Mouse (Mus musculus): ENCODE data around the gene Slc5a10. TPM values are rescaled to one million over a fixed set of nuclear protein-coding genes. Genes with fewer than 3 reads are reported as not detected.

Slc5a10 gene
- polyA plus RNA-seq, 1 experiment from 2014 or later, result not detected

- DNase-seq (ENCODE audit: low spot score), result peak; percentile 85
- WGBS, result under 1% methylated on average over 8 of the region's 8 CpGs
- Histone ChIP-seq H3K36me3 (no peaks in the 10 kb centered on the region), H3K27me3 (ENCODE audit: insufficient read depth, poor library complexity, severe bottlenecking) (peaks cover 34% of the 10 kb centered on the region; the same call in 1 of the 2 replicates), H3K4me3 (peak overlapping the region; percentile 33), H3K4me1 (replicated peaks) (peaks cover 50% of the 10 kb centered on the region), H3K9me3 (no peaks in the 10 kb centered on the region), H3K27ac (peak overlapping the region; percentile 70)
Observed at GRCm38 (mm10) chr11:61674839-61675159, 45.8 kb downstream of the Slc5a10 start.

DNA sequence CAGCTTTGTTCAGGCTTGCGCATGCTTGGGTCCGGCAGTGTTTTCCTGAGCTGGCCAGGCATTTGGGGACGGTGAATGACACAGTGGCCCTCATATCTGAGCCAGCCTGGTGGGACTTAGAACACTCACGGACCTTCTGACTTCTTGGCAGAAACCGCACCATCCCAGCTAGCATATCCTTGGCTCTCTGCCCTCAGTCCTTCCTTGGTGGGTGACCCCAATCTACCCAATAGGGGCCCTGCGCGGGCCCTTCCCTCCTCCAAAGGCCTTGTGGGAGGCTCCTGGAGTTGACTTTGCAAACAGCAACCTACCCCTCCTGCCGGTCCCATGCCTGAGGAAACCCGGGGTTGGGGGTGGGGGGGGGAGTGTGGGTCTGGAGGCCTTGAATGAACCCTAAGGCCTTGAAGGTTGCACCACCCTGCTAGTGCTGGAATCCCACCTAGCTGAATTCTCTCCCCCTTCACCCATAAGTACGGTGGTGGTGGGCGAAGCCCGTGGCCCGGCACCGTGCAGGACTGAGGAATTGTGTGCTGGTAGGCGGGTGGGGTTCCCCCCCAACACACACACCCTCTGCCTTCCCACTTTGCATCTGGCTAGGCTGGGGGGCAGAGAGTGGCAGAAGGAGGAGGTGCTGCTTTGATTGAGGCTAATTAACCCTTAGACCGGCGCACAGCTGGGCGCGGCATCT is 46.3 kb downstream of the Slc5a10 start:
- H3K4me1 ChIP-seq (replicated peaks), result peaks cover 45% of the 10 kb centered on the region

GRCm38 (mm10) chr11:61673686-61674085 is 46.9 kb downstream of the Slc5a10 start:
- Histone ChIP-seq H3K9me3 (no peaks in the 10 kb centered on the region), H3K27ac (no peak overlapping the region), H3K4me1 (replicated peaks) (peaks cover 43% of the 10 kb centered on the region), H3K27me3 (ENCODE audit: insufficient read depth, poor library complexity, severe bottlenecking) (peaks cover 40% of the 10 kb centered on the region; the same call in 1 of the 2 replicates), H3K4me3 (no peak overlapping the region), H3K36me3 (no peaks in the 10 kb centered on the region)
- peak; percentile 48 for DNase-seq (ENCODE audit: low spot score)
- 32% methylated on average over 8 of the region's 8 CpGs for WGBS

More for the DNA sequence above, 46.3 kb downstream of the Slc5a10 start:
- H3K27me3 ChIP-seq (ENCODE audit: insufficient read depth, poor library complexity, severe bottlenecking), result peaks cover 39% of the 10 kb centered on the region; the same call in 1 of the 2 replicates
- DNase-seq (ENCODE audit: low spot score), result no peak
- no peaks in the 10 kb centered on the region for H3K36me3 ChIP-seq
- WGBS, result 23% methylated on average over 19 of the region's 19 CpGs
- peak overlapping the region; percentile 63 for H3K27ac ChIP-seq
- H3K9me3 ChIP-seq, result no peaks in the 10 kb centered on the region
- peak overlapping the region; percentile 33 for H3K4me3 ChIP-seq

- no peaks in the 10 kb centered on the region for H3K36me3 ChIP-seq
- no peak for DNase-seq (ENCODE audit: low spot score)
- H3K27me3 ChIP-seq (ENCODE audit: insufficient read depth, poor library complexity, severe bottlenecking), result peaks cover 44% of the 10 kb centered on the region; the same call in 1 of the 2 replicates
- WGBS, result 62% methylated on average over 19 of the region's 19 CpGs
- peaks cover 49% of the 10 kb centered on the region for H3K4me1 ChIP-seq (replicated peaks)
- H3K27ac ChIP-seq, result peak overlapping the region; percentile 26; the same call in 1 of the 2 replicates
- no peak overlapping the region for H3K4me3 ChIP-seq
- no peaks in the 10 kb centered on the region for H3K9me3 ChIP-seq
Observed at GRCm38 (mm10) chr11:61671781-61672383, 48.7 kb downstream of the Slc5a10 start.

GRCm38 (mm10) chr11:61669492-61670490 is 50.8 kb downstream of the Slc5a10 start:
- no peaks in the 10 kb centered on the region for H3K9me3 ChIP-seq
- no peak overlapping the region for H3K4me3 ChIP-seq
- peaks cover 41% of the 10 kb centered on the region; the same call in 1 of the 2 replicates for H3K27me3 ChIP-seq (ENCODE audit: insufficient read depth, poor library complexity, severe bottlenecking)
- WGBS, result 84% methylated on average over 14 of the region's 14 CpGs
- H3K4me1 ChIP-seq (replicated peaks), result peaks cover 33% of the 10 kb centered on the region
- no peaks in the 10 kb centered on the region for H3K36me3 ChIP-seq
- no peak overlapping the region for H3K27ac ChIP-seq
- DNase-seq (ENCODE audit: low spot score), result no peak

DNA sequence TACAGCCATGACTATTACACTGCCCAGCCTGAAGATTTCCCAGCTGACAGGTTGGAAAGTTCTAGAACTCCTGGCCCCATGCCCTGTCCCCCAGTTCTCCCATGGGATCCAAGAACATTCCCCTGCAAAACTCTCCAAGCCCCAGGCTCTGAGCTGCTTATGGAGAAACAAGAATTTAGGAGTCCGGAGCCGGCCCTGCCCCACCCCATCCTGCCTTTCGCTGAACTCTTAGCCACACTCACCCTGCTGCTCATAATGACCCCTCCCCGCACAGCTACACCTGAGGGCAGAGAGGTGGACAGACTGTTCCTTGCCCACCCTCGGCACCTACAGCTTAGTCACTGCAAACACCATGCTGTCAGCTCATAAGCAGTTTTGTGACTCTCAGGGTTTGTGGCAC is 52.8 kb downstream of the Slc5a10 start:
- WGBS, result 80% methylated on average over 5 of the region's 5 CpGs

DNA sequence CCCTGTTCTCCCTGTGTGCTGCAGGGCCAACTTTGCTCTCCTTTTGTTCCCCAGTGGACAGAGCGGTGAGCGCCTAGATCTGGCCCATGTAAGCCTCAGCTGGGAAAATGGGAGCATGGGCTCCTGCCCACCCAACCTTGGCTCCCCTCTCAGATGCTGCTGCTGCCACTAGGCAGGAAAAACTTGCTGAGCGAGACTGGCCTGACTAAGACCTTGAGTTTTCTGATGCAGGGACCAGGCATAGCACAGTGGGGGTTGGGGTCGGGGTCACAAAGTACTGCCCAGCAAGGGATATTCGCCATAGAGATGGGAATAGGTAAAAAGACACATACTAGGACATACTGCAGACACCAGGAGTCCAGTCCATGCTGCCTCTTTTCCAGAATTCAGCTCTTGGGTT is 53.4 kb downstream of the Slc5a10 start:
- no peak for DNase-seq (ENCODE audit: low spot score)
- peaks cover 24% of the 10 kb centered on the region for H3K4me1 ChIP-seq (replicated peaks)
- 74% methylated on average over 5 of the region's 5 CpGs for WGBS
- no peak overlapping the region for H3K4me3 ChIP-seq
- no peaks in the 10 kb centered on the region for H3K36me3 ChIP-seq
- H3K27me3 ChIP-seq (ENCODE audit: insufficient read depth, poor library complexity, severe bottlenecking), result peaks cover 20% of the 10 kb centered on the region; the same call in 1 of the 2 replicates
- no peak overlapping the region for H3K27ac ChIP-seq
- H3K9me3 ChIP-seq, result no peaks in the 10 kb centered on the region

More for the DNA sequence above, 52.8 kb downstream of the Slc5a10 start:
- no peaks in the 10 kb centered on the region for H3K9me3 ChIP-seq
- H3K27ac ChIP-seq, result no peak overlapping the region
- H3K27me3 ChIP-seq (ENCODE audit: insufficient read depth, poor library complexity, severe bottlenecking), result peaks cover 25% of the 10 kb centered on the region; the same call in 1 of the 2 replicates
- H3K4me1 ChIP-seq (replicated peaks), result peaks cover 24% of the 10 kb centered on the region
- no peak overlapping the region for H3K4me3 ChIP-seq
- no peaks in the 10 kb centered on the region for H3K36me3 ChIP-seq
- DNase-seq (ENCODE audit: low spot score), result no peak

DNA sequence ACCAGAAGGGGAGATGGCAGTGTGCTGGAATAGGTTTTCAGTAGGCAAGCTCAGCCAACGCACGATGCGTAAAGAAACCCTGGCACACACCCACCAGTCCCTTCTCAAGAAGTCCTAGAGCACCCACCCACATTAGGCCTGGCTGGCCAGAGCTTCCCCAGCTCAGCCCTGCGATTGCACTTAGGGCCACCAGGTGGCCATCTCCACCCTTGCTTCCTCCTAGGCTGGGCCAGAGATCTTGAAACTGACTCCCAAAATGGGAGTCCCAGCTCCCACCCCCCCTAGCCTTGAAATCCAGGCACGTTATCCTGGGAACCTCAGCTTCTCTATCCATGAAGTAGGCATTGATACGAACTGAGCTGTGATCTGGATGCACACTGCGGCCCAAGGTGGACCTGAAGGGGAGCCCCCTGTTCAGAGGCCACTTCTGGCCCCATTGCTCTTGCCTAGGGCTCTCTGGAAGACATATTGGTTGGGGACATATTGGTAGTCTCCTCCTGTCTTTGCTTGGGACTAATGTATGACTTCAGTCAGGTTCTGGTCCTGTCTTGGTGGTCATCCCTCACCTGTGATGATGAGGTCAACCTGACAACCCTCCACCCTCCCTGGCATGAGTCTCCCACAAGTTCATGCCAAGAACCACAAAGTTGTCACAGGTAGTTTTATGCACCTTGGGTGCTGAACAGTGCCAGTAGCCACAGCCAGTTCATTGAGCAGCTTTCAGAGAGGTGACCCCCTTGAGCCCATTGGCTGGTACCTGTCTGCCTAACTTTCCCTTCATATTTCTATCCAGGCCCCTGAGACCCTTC is 54.4 kb downstream of the Slc5a10 start:
- 0 out of 2 replicates have a peak overlapping the region, but pooled peaks have one; percentile 12 for H3K27ac ChIP-seq
- 48% methylated on average over 7 of the region's 7 CpGs for WGBS
- peak; percentile 45 for DNase-seq (ENCODE audit: low spot score)
- no peak overlapping the region for H3K4me3 ChIP-seq
- H3K36me3 ChIP-seq, result no peaks in the 10 kb centered on the region
- H3K27me3 ChIP-seq (ENCODE audit: insufficient read depth, poor library complexity, severe bottlenecking), result peaks cover 15% of the 10 kb centered on the region; the same call in 1 of the 2 replicates
- no peaks in the 10 kb centered on the region for H3K9me3 ChIP-seq
- peaks cover 14% of the 10 kb centered on the region for H3K4me1 ChIP-seq (replicated peaks)

GRCm38 (mm10) chr11:61665401-61665800 is 55.2 kb downstream of the Slc5a10 start:
- H3K9me3 ChIP-seq, result no peaks in the 10 kb centered on the region
- DNase-seq (ENCODE audit: low spot score), result no peak
- no peak overlapping the region for H3K4me3 ChIP-seq
- peaks cover 10% of the 10 kb centered on the region; the same call in 1 of the 2 replicates for H3K27me3 ChIP-seq (ENCODE audit: insufficient read depth, poor library complexity, severe bottlenecking)
- H3K27ac ChIP-seq, result no peak overlapping the region
- peaks cover 13% of the 10 kb centered on the region; the same call in 1 of the 2 replicates for H3K4me1 ChIP-seq (replicated peaks)
- no peaks in the 10 kb centered on the region for H3K36me3 ChIP-seq
- WGBS, result 84% methylated on average over 4 of the region's 4 CpGs

DNA sequence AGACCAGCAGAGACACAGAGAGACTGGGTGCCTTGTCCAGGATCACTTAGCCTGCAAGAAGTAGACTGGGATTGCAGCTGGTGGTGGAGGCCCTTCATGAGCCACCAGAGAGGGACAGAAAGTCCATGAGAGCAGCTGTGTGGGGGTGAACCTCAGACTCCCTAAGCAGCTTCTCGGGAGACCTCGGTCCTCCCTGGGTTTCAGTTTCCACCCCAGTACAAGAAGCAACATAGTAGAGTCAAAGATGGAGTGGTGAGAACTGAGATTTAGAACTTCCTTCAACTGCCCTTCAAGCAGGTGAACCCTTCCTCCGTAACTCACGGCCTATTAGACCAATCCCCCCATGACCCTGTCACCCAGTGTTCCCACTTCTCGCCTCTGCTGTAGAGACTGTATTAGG is 58.4 kb downstream of the Slc5a10 start:
- Histone ChIP-seq H3K9me3 (no peaks in the 10 kb centered on the region), H3K36me3 (no peaks in the 10 kb centered on the region), H3K27me3 (ENCODE audit: insufficient read depth, poor library complexity, severe bottlenecking) (no peaks in the 10 kb centered on the region; the same call in 1 of the 2 replicates), H3K4me3 (no peak overlapping the region), H3K4me1 (replicated peaks) (peaks cover 17% of the 10 kb centered on the region), H3K27ac (no peak overlapping the region)
- 90% methylated on average over 5 of the region's 5 CpGs for WGBS
- no peak for DNase-seq (ENCODE audit: low spot score)

DNA sequence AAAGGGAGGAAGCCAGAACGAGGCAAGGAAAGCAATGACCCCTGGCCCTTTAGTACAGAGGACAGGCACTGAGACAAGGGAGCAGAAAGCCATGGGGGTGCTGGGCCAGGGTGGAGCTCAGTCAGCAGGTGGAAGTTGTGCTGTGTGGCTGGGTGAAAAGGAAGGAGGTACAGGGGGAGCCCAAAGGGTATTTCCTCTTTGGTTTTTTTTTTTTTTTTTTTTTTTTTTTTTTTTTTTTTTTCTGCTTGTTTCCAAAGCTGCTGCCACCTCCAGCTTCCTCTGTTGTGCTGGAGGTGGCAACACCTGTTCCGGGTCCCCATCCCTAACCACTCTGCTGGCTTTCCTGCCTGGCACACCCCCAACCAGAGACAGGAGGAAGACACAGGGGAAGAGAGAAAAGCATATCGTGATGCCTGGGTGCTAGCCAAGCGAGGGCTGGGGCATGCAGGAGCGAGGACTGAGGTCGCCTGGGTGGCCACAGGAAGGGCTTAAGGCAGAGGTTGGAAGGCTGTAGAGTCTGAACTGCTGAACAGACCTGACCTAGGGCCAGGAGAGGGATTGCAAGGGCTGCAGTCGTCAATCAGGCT is 59.7 kb downstream of the Slc5a10 start:
- Histone ChIP-seq H3K27ac (no peak overlapping the region), H3K4me1 (replicated peaks) (peaks cover 20% of the 10 kb centered on the region; the same call in 1 of the 2 replicates), H3K9me3 (no peaks in the 10 kb centered on the region), H3K4me3 (no peak overlapping the region), H3K27me3 (ENCODE audit: insufficient read depth, poor library complexity, severe bottlenecking) (no peaks in the 10 kb centered on the region), H3K36me3 (no peaks in the 10 kb centered on the region)
- 68% methylated on average over 7 of the region's 7 CpGs for WGBS
- DNase-seq (ENCODE audit: low spot score), result no peak

Measured in hindbrain, embryonic 10.5 days (tissue).